Mouse (Mus musculus): ENCODE data around the gene Rnaseh2a. TPM values are rescaled to one million over a fixed set of nuclear protein-coding genes. Genes with fewer than 3 reads are reported as not detected.

The Rnaseh2a gene
- total and polyA plus RNA-seq, 3 experiments: 105 to 109 TPM; not detected in 1

- Histone ChIP-seq H3K4me3 (ENCODE audit: control insufficient read depth in 1 of 2, insufficient read depth in 1 of 2, low read depth in 2 of 2, low read length in 2 of 2) (no peak overlapping the region), H3K4me1 (ENCODE audit: control insufficient read depth in 1 of 2, insufficient read depth in 2 of 2, low read length in 2 of 2) (peaks cover 2 to 31% of the 10 kb centered on the region in 2 experiments; a peak in 3 of 4 replicates), H3K9ac (ENCODE audit: control insufficient read depth, low read depth, low read length, poor library complexity, severe bottlenecking) (no peak overlapping the region), H3K9me3 (replicated peaks; ENCODE audit: insufficient read depth, low read length) (no peaks in the 10 kb centered on the region), H3K27ac (ENCODE audit: control insufficient read depth, low read depth, low read length) (peak overlapping the region; percentile 65), H3K36me3 (ENCODE audit: control insufficient read depth in 1 of 2, insufficient read depth in 2 of 2, low read length in 2 of 2) (peaks cover 9 to 24% of the 10 kb centered on the region in 2 experiments; a peak in 3 of 4 replicates), H3K27me3 (ENCODE audit: control insufficient read depth in 1 of 2, insufficient read depth in 2 of 2, low read length in 2 of 2) (no peaks in the 10 kb centered on the region), H3K79me2 (ENCODE audit: control insufficient read depth, insufficient read depth, low read length, poor library complexity) (peaks cover 47% of the 10 kb centered on the region)
- peak; percentile 55 for DNase-seq (ENCODE audit: low read depth, low spot score)
- TF ChIP-seq POLR2AphosphoS2 (IDR thresholded peaks at IDR 0.05; ENCODE audit: low read length) (peak; percentile 71), POLR2A (IDR thresholded peaks at IDR 0.05; ENCODE audit: control insufficient read depth in 1 of 2, insufficient read depth in 1 of 2, low read depth in 1 of 2, low read length in 2 of 2, poor library complexity in 1 of 2) (peak in 1 of 2 experiments; percentile 28; a peak in 2 of 4 replicates), ELF1 (IDR thresholded peaks at IDR 0.05; ENCODE audit: low read depth, low read length) (no peak)
Observed at GRCm38 (mm10) chr8:84907037-84907436, 62.5 kb downstream of the Rnaseh2a start.

Other genes starting within 250 kb of the Rnaseh2a start
- gene G430095P16Rik, start 246.8 kb downstream of the Rnaseh2a start, total RNA-seq (2012; rRNA removed): 5.6 and 7.9 TPM in 2 replicates
- gene G430095P16Rik, start 246.8 kb downstream of the Rnaseh2a start, polyA plus RNA-seq (2012; ENCODE audit: insufficient read depth in 1 of 2, insufficient read length in 2 of 2, low read depth in 1 of 2, low replicate concordance in 2 of 2, missing spikeins in 1 of 2): 10 to 100 TPM in 1 of 2 experiments, not detected in 1; 17.1 TPM
- gene Nfix, start 169.4 kb downstream of the Rnaseh2a start, total RNA-seq (2012; rRNA removed): 11.3 and 14.4 TPM in 2 replicates
- gene Nfix, start 169.4 kb downstream of the Rnaseh2a start, polyA plus RNA-seq (2012; ENCODE audit: insufficient read depth in 1 of 2, insufficient read length in 2 of 2, low read depth in 1 of 2, low replicate concordance in 2 of 2, missing spikeins in 1 of 2): 10 to 100 TPM in 1 of 2 experiments, not detected in 1; 29.1 TPM
- gene Dand5, start 146.9 kb downstream of the Rnaseh2a start, total RNA-seq (2012; rRNA removed): 1.4 and 1.7 TPM in 2 replicates
- gene Dand5, start 146.9 kb downstream of the Rnaseh2a start, polyA plus RNA-seq (2012; ENCODE audit: insufficient read depth in 1 of 2, insufficient read length in 2 of 2, low read depth in 1 of 2, low replicate concordance in 2 of 2, missing spikeins in 1 of 2): 1 to 10 TPM in 1 of 2 experiments, not detected in 1; 2.2 TPM
- gene Gadd45gip1, start 138.2 kb downstream of the Rnaseh2a start, total RNA-seq (2012; rRNA removed): 47.5 and 51.8 TPM in 2 replicates
- 10 to 100 TPM in 1 of 2 experiments, not detected in 1; 62.9 TPM for gene Gadd45gip1, start 138.2 kb downstream of the Rnaseh2a start, polyA plus RNA-seq (2012; ENCODE audit: insufficient read depth in 1 of 2, insufficient read length in 2 of 2, low read depth in 1 of 2, low replicate concordance in 2 of 2, missing spikeins in 1 of 2)
- gene Rad23a, start 129.1 kb downstream of the Rnaseh2a start, total RNA-seq (2012; rRNA removed): 62.6 and 66.7 TPM in 2 replicates
- gene Rad23a, start 129.1 kb downstream of the Rnaseh2a start, polyA plus RNA-seq (2012; ENCODE audit: insufficient read depth in 1 of 2, insufficient read length in 2 of 2, low read depth in 1 of 2, low replicate concordance in 2 of 2, missing spikeins in 1 of 2): 100 to 1,000 TPM in 1 of 2 experiments, not detected in 1; 155 TPM
- 550 and 567 TPM in 2 replicates for gene Calr, start 122.8 kb downstream of the Rnaseh2a start, total RNA-seq (2012; rRNA removed)
- 1,000 to 10,000 TPM in 1 of 2 experiments, not detected in 1; 1,110 TPM for gene Calr, start 122.8 kb downstream of the Rnaseh2a start, polyA plus RNA-seq (2012; ENCODE audit: insufficient read depth in 1 of 2, insufficient read length in 2 of 2, low read depth in 1 of 2, low replicate concordance in 2 of 2, missing spikeins in 1 of 2)
- 205 and 245 TPM in 2 replicates for gene Farsa, start 112.8 kb downstream of the Rnaseh2a start, total RNA-seq (2012; rRNA removed)
- gene Farsa, start 112.8 kb downstream of the Rnaseh2a start, polyA plus RNA-seq (2012; ENCODE audit: insufficient read depth in 1 of 2, insufficient read length in 2 of 2, low read depth in 1 of 2, low replicate concordance in 2 of 2, missing spikeins in 1 of 2): 100 to 1,000 TPM; 152 to 295 TPM
- 60.6 and 75.5 TPM in 2 replicates for gene Syce2, start 97.7 kb downstream of the Rnaseh2a start, total RNA-seq (2012; rRNA removed)
- 100 to 1,000 TPM in 1 of 2 experiments, not detected in 1; 115 TPM for gene Syce2, start 97.7 kb downstream of the Rnaseh2a start, polyA plus RNA-seq (2012; ENCODE audit: insufficient read depth in 1 of 2, insufficient read length in 2 of 2, low read depth in 1 of 2, low replicate concordance in 2 of 2, missing spikeins in 1 of 2)
- 9.7 and 10.7 TPM in 2 replicates for gene Gcdh, start 75.8 kb downstream of the Rnaseh2a start, total RNA-seq (2012; rRNA removed)
- 10 to 100 TPM in 1 of 2 experiments, not detected in 1; 17.3 TPM for gene Gcdh, start 75.8 kb downstream of the Rnaseh2a start, polyA plus RNA-seq (2012; ENCODE audit: insufficient read depth in 1 of 2, insufficient read length in 2 of 2, low read depth in 1 of 2, low replicate concordance in 2 of 2, missing spikeins in 1 of 2)
- 178 and 234 TPM in 2 replicates for gene Klf1, start 67.8 kb downstream of the Rnaseh2a start, total RNA-seq (2012; rRNA removed)
- 100 to 1,000 TPM in 1 of 2 experiments, not detected in 1; 262 TPM for gene Klf1, start 67.8 kb downstream of the Rnaseh2a start, polyA plus RNA-seq (2012; ENCODE audit: insufficient read depth in 1 of 2, insufficient read length in 2 of 2, low read depth in 1 of 2, low replicate concordance in 2 of 2, missing spikeins in 1 of 2)
- 53.7 and 62.3 TPM in 2 replicates for gene Dnase2a, start 61.2 kb downstream of the Rnaseh2a start, total RNA-seq (2012; rRNA removed)
- gene Dnase2a, start 61.2 kb downstream of the Rnaseh2a start, polyA plus RNA-seq (2012; ENCODE audit: insufficient read depth in 1 of 2, insufficient read length in 2 of 2, low read depth in 1 of 2, low replicate concordance in 2 of 2, missing spikeins in 1 of 2): 10 to 100 TPM in 1 of 2 experiments, not detected in 1; 83.4 TPM
- 0.49 and 0.77 TPM in 2 replicates for gene Mast1, start 32.4 kb downstream of the Rnaseh2a start, total RNA-seq (2012; rRNA removed)
- gene Mast1, start 32.4 kb downstream of the Rnaseh2a start, polyA plus RNA-seq (2012; ENCODE audit: insufficient read depth in 1 of 2, insufficient read length in 2 of 2, low read depth in 1 of 2, low replicate concordance in 2 of 2, missing spikeins in 1 of 2): 1 to 10 TPM in 1 of 2 experiments, not detected in 1; 4.5 TPM
- 0.08 TPM in 1 of 2 replicates, not detected in the other for gene Rtbdn, start 22.8 kb downstream of the Rnaseh2a start, total RNA-seq (2012; rRNA removed)
- gene Rtbdn, start 22.8 kb downstream of the Rnaseh2a start, polyA plus RNA-seq (2012; ENCODE audit: insufficient read depth in 1 of 2, insufficient read length in 2 of 2, low read depth in 1 of 2, low replicate concordance in 2 of 2, missing spikeins in 1 of 2): under 1 TPM in 1 of 2 experiments, not detected in 1; 0.11 TPM
- gene Gm49661, start 334 bp downstream of the Rnaseh2a start, total RNA-seq (2012; rRNA removed): 3.9 and 4.7 TPM in 2 replicates
- not detected for gene Gm49661, start 334 bp downstream of the Rnaseh2a start, polyA plus RNA-seq (2012; ENCODE audit: insufficient read depth in 1 of 2, insufficient read length in 2 of 2, low read depth in 1 of 2, low replicate concordance in 2 of 2, missing spikeins in 1 of 2)
- gene Prdx2, start 180 bp downstream of the Rnaseh2a start, total RNA-seq (2012; rRNA removed): 502 and 643 TPM in 2 replicates
- gene Prdx2, start 180 bp downstream of the Rnaseh2a start, polyA plus RNA-seq (2012; ENCODE audit: insufficient read depth in 1 of 2, insufficient read length in 2 of 2, low read depth in 1 of 2, low replicate concordance in 2 of 2, missing spikeins in 1 of 2): 100 to 1,000 TPM; 679 to 773 TPM
- gene Junb, start 9.0 kb upstream of the Rnaseh2a start, total RNA-seq (2012; rRNA removed): 49.6 and 72.7 TPM in 2 replicates
- 10 to 100 TPM in 1 of 2 experiments, not detected in 1; 41.6 TPM for gene Junb, start 9.0 kb upstream of the Rnaseh2a start, polyA plus RNA-seq (2012; ENCODE audit: insufficient read depth in 1 of 2, insufficient read length in 2 of 2, low read depth in 1 of 2, low replicate concordance in 2 of 2, missing spikeins in 1 of 2)
- gene Hook2, start 20.8 kb upstream of the Rnaseh2a start, total RNA-seq (2012; rRNA removed): 10.5 and 11.5 TPM in 2 replicates
- 10 to 100 TPM in 1 of 2 experiments, not detected in 1; 17.5 TPM for gene Hook2, start 20.8 kb upstream of the Rnaseh2a start, polyA plus RNA-seq (2012; ENCODE audit: insufficient read depth in 1 of 2, insufficient read length in 2 of 2, low read depth in 1 of 2, low replicate concordance in 2 of 2, missing spikeins in 1 of 2)
- 0.04 TPM in 1 of 2 replicates, not detected in the other for gene Best2, start 44.8 kb upstream of the Rnaseh2a start, total RNA-seq (2012; rRNA removed)
- under 1 TPM in 1 of 2 experiments, not detected in 1; 0.13 TPM for gene Best2, start 44.8 kb upstream of the Rnaseh2a start, polyA plus RNA-seq (2012; ENCODE audit: insufficient read depth in 1 of 2, insufficient read length in 2 of 2, low read depth in 1 of 2, low replicate concordance in 2 of 2, missing spikeins in 1 of 2)
- gene Asna1, start 55.5 kb upstream of the Rnaseh2a start, total RNA-seq (2012; rRNA removed): 115 and 132 TPM in 2 replicates
- 100 to 1,000 TPM in 1 of 2 experiments, not detected in 1; 192 TPM for gene Asna1, start 55.5 kb upstream of the Rnaseh2a start, polyA plus RNA-seq (2012; ENCODE audit: insufficient read depth in 1 of 2, insufficient read length in 2 of 2, low read depth in 1 of 2, low replicate concordance in 2 of 2, missing spikeins in 1 of 2)
- gene Trir, start 57.1 kb upstream of the Rnaseh2a start, total RNA-seq (2012; rRNA removed): 224 and 264 TPM in 2 replicates
- 100 to 1,000 TPM; 283 to 442 TPM for gene Trir, start 57.1 kb upstream of the Rnaseh2a start, polyA plus RNA-seq (2012; ENCODE audit: insufficient read depth in 1 of 2, insufficient read length in 2 of 2, low read depth in 1 of 2, low replicate concordance in 2 of 2, missing spikeins in 1 of 2)
- gene Tnpo2, start 67.1 kb upstream of the Rnaseh2a start, total RNA-seq (2012; rRNA removed): 55.6 and 62.3 TPM in 2 replicates
- gene Tnpo2, start 67.1 kb upstream of the Rnaseh2a start, polyA plus RNA-seq (2012; ENCODE audit: insufficient read depth in 1 of 2, insufficient read length in 2 of 2, low read depth in 1 of 2, low replicate concordance in 2 of 2, missing spikeins in 1 of 2): 10 to 100 TPM; 29.2 to 86.8 TPM
- gene Fbxw9, start 90.3 kb upstream of the Rnaseh2a start, total RNA-seq (2012; rRNA removed): 6.5 and 10.6 TPM in 2 replicates
- gene Fbxw9, start 90.3 kb upstream of the Rnaseh2a start, polyA plus RNA-seq (2012; ENCODE audit: insufficient read depth in 1 of 2, insufficient read length in 2 of 2, low read depth in 1 of 2, low replicate concordance in 2 of 2, missing spikeins in 1 of 2): 10 to 100 TPM in 1 of 2 experiments, not detected in 1; 13.9 TPM
- gene Gm5741, start 98.2 kb upstream of the Rnaseh2a start, total RNA-seq (2012; rRNA removed): not detected in 2 replicates
- gene Gm5741, start 98.2 kb upstream of the Rnaseh2a start, polyA plus RNA-seq (2012; ENCODE audit: insufficient read depth in 1 of 2, insufficient read length in 2 of 2, low read depth in 1 of 2, low replicate concordance in 2 of 2, missing spikeins in 1 of 2): 1 to 10 TPM in 1 of 2 experiments, not detected in 1; 1.0 TPM
- gene Dhps, start 102.0 kb upstream of the Rnaseh2a start, total RNA-seq (2012; rRNA removed): 42.5 and 44.6 TPM in 2 replicates
- gene Dhps, start 102.0 kb upstream of the Rnaseh2a start, polyA plus RNA-seq (2012; ENCODE audit: insufficient read depth in 1 of 2, insufficient read length in 2 of 2, low read depth in 1 of 2, low replicate concordance in 2 of 2, missing spikeins in 1 of 2): 10 to 100 TPM in 1 of 2 experiments, not detected in 1; 68.3 TPM
- gene Wdr83os, start 111.0 kb upstream of the Rnaseh2a start, total RNA-seq (2012; rRNA removed): 25.5 and 26.2 TPM in 2 replicates
- 100 to 1,000 TPM in 1 of 2 experiments, not detected in 1; 143 TPM for gene Wdr83os, start 111.0 kb upstream of the Rnaseh2a start, polyA plus RNA-seq (2012; ENCODE audit: insufficient read depth in 1 of 2, insufficient read length in 2 of 2, low read depth in 1 of 2, low replicate concordance in 2 of 2, missing spikeins in 1 of 2)
- 27.0 and 29.5 TPM in 2 replicates for gene Wdr83, start 111.5 kb upstream of the Rnaseh2a start, total RNA-seq (2012; rRNA removed)
- gene Wdr83, start 111.5 kb upstream of the Rnaseh2a start, polyA plus RNA-seq (2012; ENCODE audit: insufficient read depth in 1 of 2, insufficient read length in 2 of 2, low read depth in 1 of 2, low replicate concordance in 2 of 2, missing spikeins in 1 of 2): 10 to 100 TPM in 1 of 2 experiments, not detected in 1; 58.4 TPM
- gene Man2b1, start 113.5 kb upstream of the Rnaseh2a start, total RNA-seq (2012; rRNA removed): 10.8 and 11.5 TPM in 2 replicates
- 10 to 100 TPM in 1 of 2 experiments, not detected in 1; 24.7 TPM for gene Man2b1, start 113.5 kb upstream of the Rnaseh2a start, polyA plus RNA-seq (2012; ENCODE audit: insufficient read depth in 1 of 2, insufficient read length in 2 of 2, low read depth in 1 of 2, low replicate concordance in 2 of 2, missing spikeins in 1 of 2)
- gene Zfp791, start 153.3 kb upstream of the Rnaseh2a start, total RNA-seq (2012; rRNA removed): not detected in 2 replicates
- gene Zfp791, start 153.3 kb upstream of the Rnaseh2a start, polyA plus RNA-seq (2012; ENCODE audit: insufficient read depth in 1 of 2, insufficient read length in 2 of 2, low read depth in 1 of 2, low replicate concordance in 2 of 2, missing spikeins in 1 of 2): under 1 TPM in 1 of 2 experiments, not detected in 1; 0.03 TPM
- not detected in 2 replicates for gene Cks1brt, start 182.2 kb upstream of the Rnaseh2a start, total RNA-seq (2012; rRNA removed)
- not detected for gene Cks1brt, start 182.2 kb upstream of the Rnaseh2a start, polyA plus RNA-seq (2012; ENCODE audit: insufficient read depth in 1 of 2, insufficient read length in 2 of 2, low read depth in 1 of 2, low replicate concordance in 2 of 2, missing spikeins in 1 of 2)

Measured in MEL (cell line).